Mouse (Mus musculus) regulatory T cell (primary cell): ENCODE results near the gene Mrgprf.

ENCODE experiments used
- in situ Hi-C: fragments of 300-600 bp; cut with MboI, MseI; formaldehyde crosslinking; loops from one replicate; pipeline ENCODE4 v1.15.1; 2025; ENCODE audit warnings: high pct_unique_total_duplicates

Gene Mrgprf

GRCm38 (mm10) chr7:145334428-145335027, 33.9 kb downstream of the Mrgprf start:
- in situ Hi-C loops: loop anchor here (5.0 kb wide), 2 partner anchors 42 to 92 kb away; no protein-coding TSS in a partner anchor

DNA sequence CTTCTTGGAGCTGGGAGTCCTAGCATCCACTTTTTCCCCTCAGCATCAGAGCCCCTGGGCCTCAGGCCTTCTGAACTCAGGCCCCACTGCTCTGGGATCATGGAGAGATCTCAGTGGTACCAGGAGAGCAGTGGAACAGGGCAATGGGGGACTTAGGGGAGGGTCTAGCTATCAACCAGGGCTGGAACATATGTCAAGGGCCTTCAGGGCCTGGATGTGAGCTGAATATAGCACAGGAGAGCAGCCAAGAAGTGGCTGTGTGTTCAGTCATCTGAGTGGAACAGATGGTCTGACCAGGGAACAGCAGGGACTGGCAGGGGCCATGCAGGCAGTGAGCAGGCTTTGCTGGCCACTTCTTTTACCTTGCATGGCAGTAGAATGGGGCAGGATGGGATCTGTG, 34.6 kb downstream of the Mrgprf start:
- in situ Hi-C loops: loop anchor here (5.0 kb wide), 2 partner anchors 43 to 93 kb away; no protein-coding TSS in a partner anchor

DNA sequence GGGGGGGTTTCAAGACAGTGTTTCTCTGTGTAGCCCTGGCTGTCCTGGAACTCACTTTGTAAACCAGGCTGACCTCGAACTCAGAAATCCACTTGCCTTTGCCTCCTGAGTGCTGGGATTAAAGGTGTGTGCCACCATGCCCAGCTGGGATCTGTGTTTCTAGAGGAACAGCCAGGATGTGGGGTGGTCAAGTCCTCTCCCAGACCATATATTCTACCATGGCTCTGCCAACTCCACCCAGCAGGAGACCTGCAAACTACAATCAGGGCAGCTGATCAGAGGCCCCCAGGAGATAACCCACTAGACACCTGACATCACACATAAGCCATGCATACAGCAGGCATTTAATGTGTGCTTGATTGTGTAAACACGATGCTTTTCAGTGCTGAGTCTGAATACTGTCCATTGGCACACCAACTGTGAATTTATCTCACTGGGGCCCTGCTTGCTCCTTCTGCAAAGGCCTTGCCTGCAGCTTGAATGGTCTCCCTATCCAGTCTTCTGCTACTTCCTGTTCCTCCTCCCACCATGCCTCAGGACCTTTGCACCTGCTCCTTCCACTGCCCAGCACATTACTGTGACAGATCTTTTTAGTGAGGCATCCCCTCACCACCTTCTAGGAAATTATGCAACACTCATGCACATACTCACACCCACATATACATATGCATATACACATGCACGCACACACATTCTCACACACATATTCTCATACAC, 35.1 kb downstream of the Mrgprf start:
- in situ Hi-C loops: loop anchor here (5.0 kb wide), 2 partner anchors 43 to 93 kb away; no protein-coding TSS in a partner anchor

DNA sequence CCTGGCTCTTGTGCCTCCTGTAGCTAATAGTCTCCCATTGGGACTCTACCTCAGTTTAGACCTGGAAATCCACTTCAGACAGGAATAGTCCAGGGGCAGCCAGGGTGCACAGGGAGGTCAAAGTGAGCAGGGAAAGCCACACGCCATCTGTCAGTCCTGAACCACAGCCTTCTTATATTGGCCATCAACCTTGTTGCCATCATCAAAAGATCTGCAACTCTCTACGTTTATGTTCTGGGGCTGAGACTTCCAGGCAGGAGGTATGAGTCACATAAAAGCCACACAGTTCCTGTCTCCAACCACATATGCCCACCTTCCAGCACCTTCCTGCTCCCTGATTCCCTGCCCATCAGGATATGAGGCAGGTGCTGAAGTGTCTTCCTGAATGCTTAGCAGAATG, 37.3 kb downstream of the Mrgprf start:
- in situ Hi-C loops: loop anchor here (5.0 kb wide), 2 partner anchors 46 to 96 kb away; no protein-coding TSS in a partner anchor

- in situ Hi-C loops: no loop called here
Measured at GRCm38 (mm10) chr7:145340248-145340904, 39.7 kb downstream of the Mrgprf start.
